9 mouse cellular contexts compared by ENCODE assay signal in the genomic region with DNA sequence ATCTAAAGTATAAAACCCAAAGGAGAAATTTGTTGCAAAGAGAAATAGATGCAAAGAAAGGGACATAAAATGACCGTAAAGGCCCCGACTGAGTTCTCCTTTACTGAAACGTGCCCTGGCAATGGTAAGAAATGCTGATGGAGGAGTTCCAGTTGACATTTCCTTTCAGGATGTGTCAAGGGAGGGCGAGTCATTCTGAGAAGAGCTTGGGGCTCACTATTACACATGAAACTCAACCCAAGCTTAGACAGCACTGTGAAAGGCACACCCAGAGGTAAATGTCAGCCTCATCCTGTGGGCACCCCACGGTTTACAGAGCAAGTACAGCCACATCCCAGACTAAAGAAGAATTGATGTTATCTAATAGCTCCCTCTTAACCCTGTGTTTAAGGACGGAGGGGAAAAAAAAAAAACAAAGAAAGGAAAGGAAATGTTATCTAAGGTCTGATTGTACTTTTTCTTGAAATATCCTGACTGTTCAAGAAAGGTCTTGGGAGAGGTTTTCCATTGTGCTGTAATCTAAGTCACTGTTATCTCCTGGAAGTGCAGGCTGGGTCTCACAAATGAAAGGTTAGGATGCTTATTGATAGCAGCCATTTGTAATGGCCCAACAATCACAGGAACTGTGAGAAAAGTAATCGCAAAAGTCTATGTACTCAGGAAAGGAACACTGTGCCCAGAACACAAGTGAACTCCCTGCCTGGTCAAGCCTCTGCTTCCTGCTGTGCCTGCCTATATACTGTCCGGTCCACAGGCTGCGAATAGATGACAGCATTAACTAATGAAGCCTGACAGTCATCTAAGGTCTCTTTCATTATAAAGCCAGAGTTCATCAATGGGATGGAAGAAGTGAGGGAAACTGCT.
DNase-seq lines count a peak whose midpoint lies in the region; ATAC-seq and TF ChIP-seq lines count a peak whose summit lies in the region.
"Had no signal": no experiment of that assay in that cellular context is flagged by ENCODE, and none has a peak within 500 bp of the region (broad histone marks: within the 10 kb centered on the region; RNA-seq: fewer than 3 reads in every experiment).

No protein-coding gene starts in this region.

- peak; percentile 69; the same call in 1 of the 2 replicates for TF ChIP-seq EP300 in heart, postnatal 0 days (IDR thresholded peaks at IDR 0.05; ENCODE audit: low read depth)

- ATAC-seq in kidney, embryonic 14.5 days (ENCODE audit: low FRiP score, low TSS enrichment), result no peak
- ATAC-seq in heart, postnatal 0 days (ENCODE audit: insufficient read depth, low read depth), result peak; percentile 83
- ATAC-seq in midbrain, embryonic 14.5 days (ENCODE audit: low FRiP score, low TSS enrichment), result no peak

- no peak overlapping the region for H3K9ac ChIP-seq in kidney, embryonic 14.5 days (ENCODE audit: low read depth, low read length)
- no peak overlapping the region for H3K9ac ChIP-seq in heart, postnatal 0 days (replicated peaks; ENCODE audit: low read depth, low read length)
- H3K9ac ChIP-seq in midbrain, embryonic 14.5 days (replicated peaks; ENCODE audit: low read length), result no peak overlapping the region

- peak; percentile 52 for DNase-seq in kidney, adult 2 months
- DNase-seq in brain, adult 2 months (ENCODE audit: low read depth, low spot score), result peak; percentile 1
- peak; percentile 66 for DNase-seq in heart, postnatal 0 days (ENCODE audit: low spot score)
- peak; percentile 32 to 58 for DNase-seq in lung, postnatal 4 days
- no peak for DNase-seq in midbrain, embryonic 14.5 days
- DNase-seq in thymus, postnatal 14 days, result no peak
- no peak for DNase-seq in testis, postnatal 10 days (ENCODE audit: low spot score)

- peak overlapping the region; percentile 73 for H3K27ac ChIP-seq in kidney, adult 2 months (ENCODE audit: insufficient read depth, low read depth, low read length)
- no peak overlapping the region for H3K27ac ChIP-seq in kidney, embryonic 14.5 days (ENCODE audit: low read depth, low read length)
- H3K27ac ChIP-seq in heart, postnatal 0 days (ENCODE audit: low read depth), result peak overlapping the region; percentile 84
- no peak overlapping the region; the same call in 1 of the 2 replicates for H3K27ac ChIP-seq in midbrain, embryonic 14.5 days (replicated peaks; ENCODE audit: low read depth, low read length)
- H3K27ac ChIP-seq: left cerebral cortex, adult 2 months had no signal

- H3K4me1 ChIP-seq in kidney, adult 2 months (ENCODE audit: control insufficient read depth, insufficient read depth, low read length), result no peaks in the 10 kb centered on the region; the same call in 1 of the 2 replicates
- H3K4me1 ChIP-seq in kidney, embryonic 14.5 days (ENCODE audit: control insufficient read depth, insufficient read depth, low read length), result no peaks in the 10 kb centered on the region
- H3K4me1 ChIP-seq in heart, postnatal 0 days (ENCODE audit: control insufficient read depth, insufficient read depth), result 0 out of 2 replicates have a peak, but pooled peaks cover 5% of the 10 kb centered on the region
- H3K4me1 ChIP-seq in midbrain, embryonic 14.5 days (ENCODE audit: control insufficient read depth, insufficient read depth, low read length), result 0 out of 2 replicates have a peak, but pooled peaks cover 4% of the 10 kb centered on the region

- TF ChIP-seq CTCF in kidney, adult 2 months (conservative IDR thresholded peaks at IDR 0.05; ENCODE audit: insufficient read depth, insufficient read length, low read depth, low read length), result no peak
- no peak for TF ChIP-seq CTCF in heart, postnatal 0 days (IDR thresholded peaks at IDR 0.05; ENCODE audit: low read depth)

- no peak for TF ChIP-seq POLR2A in kidney, adult 2 months (IDR thresholded peaks at IDR 0.05; ENCODE audit: low read depth, low read length)

- H3K36me3 ChIP-seq in kidney, adult 2 months (ENCODE audit: control insufficient read depth, insufficient read depth, low read length), result no peaks in the 10 kb centered on the region
- no peaks in the 10 kb centered on the region for H3K36me3 ChIP-seq in kidney, embryonic 14.5 days (ENCODE audit: control insufficient read depth, insufficient read depth, low read length)
- H3K36me3 ChIP-seq in heart, postnatal 0 days (replicated peaks; ENCODE audit: control insufficient read depth, insufficient read depth, low read length), result no peaks in the 10 kb centered on the region
- no peaks in the 10 kb centered on the region for H3K36me3 ChIP-seq in midbrain, embryonic 14.5 days (ENCODE audit: control insufficient read depth, insufficient read depth, low read length)

- H3K4me2 ChIP-seq in kidney, embryonic 14.5 days (replicated peaks; ENCODE audit: low read depth, low read length), result no peak overlapping the region
- no peak overlapping the region for H3K4me2 ChIP-seq in heart, postnatal 0 days (ENCODE audit: low read depth, low read length)
- H3K4me2 ChIP-seq in midbrain, embryonic 14.5 days (ENCODE audit: low read length), result no peak overlapping the region

- no peaks in the 10 kb centered on the region for H3K27me3 ChIP-seq in kidney, adult 2 months (replicated peaks; ENCODE audit: control insufficient read depth, insufficient read depth, low read length)
- no peaks in the 10 kb centered on the region for H3K27me3 ChIP-seq in kidney, embryonic 14.5 days (ENCODE audit: control insufficient read depth, insufficient read depth, low read length)
- H3K27me3 ChIP-seq in heart, postnatal 0 days (ENCODE audit: control insufficient read depth, insufficient read depth, low read length), result no peaks in the 10 kb centered on the region
- no peaks in the 10 kb centered on the region for H3K27me3 ChIP-seq in midbrain, embryonic 14.5 days (ENCODE audit: control insufficient read depth, insufficient read depth, low read length)

- WGBS in kidney, adult 2 months, result 33% methylated on average over 9 of the region's 9 CpGs
- WGBS in kidney, embryonic 14.5 days, result 52% methylated on average over 9 of the region's 9 CpGs
- WGBS in heart, postnatal 0 days, result 41% methylated on average over 9 of the region's 9 CpGs
- WGBS in midbrain, embryonic 14.5 days, result 48% methylated on average over 9 of the region's 9 CpGs

- no peaks in the 10 kb centered on the region for H3K9me3 ChIP-seq in kidney, embryonic 14.5 days (ENCODE audit: control insufficient read depth, low read length)
- H3K9me3 ChIP-seq in heart, postnatal 0 days (replicated peaks; ENCODE audit: control insufficient read depth, low read length), result no peaks in the 10 kb centered on the region
- no peaks in the 10 kb centered on the region for H3K9me3 ChIP-seq in midbrain, embryonic 14.5 days (ENCODE audit: control insufficient read depth, low read length)

- no peak overlapping the region for H3K4me3 ChIP-seq in kidney, adult 2 months (ENCODE audit: insufficient read depth, low read depth, low read length)
- H3K4me3 ChIP-seq in kidney, embryonic 14.5 days (ENCODE audit: low read length), result no peak overlapping the region
- no peak overlapping the region for H3K4me3 ChIP-seq in heart, postnatal 0 days (ENCODE audit: low read depth, low read length)
- no peak overlapping the region for H3K4me3 ChIP-seq in midbrain, embryonic 14.5 days (replicated peaks; ENCODE audit: low read depth, low read length)
- H3K4me3 ChIP-seq: left cerebral cortex, adult 2 months had no signal

Comparison
In these comparisons a context has a peak if more than half of its experiments do, and no peak if none do; other contexts are left out.
1. H3K27ac ChIP-seq: peak in kidney, adult 2 months (single experiment) and heart, postnatal 0 days (single experiment); none in kidney, embryonic 14.5 days (single experiment) and midbrain, embryonic 14.5 days (single experiment).
2. DNase-seq: peak in kidney, adult 2 months (single experiment), brain, adult 2 months (single experiment), heart, postnatal 0 days (single experiment) and lung, postnatal 4 days (2 of 2); none in midbrain, embryonic 14.5 days (single experiment), thymus, postnatal 14 days (single experiment) and testis, postnatal 10 days (single experiment).